Comparison of ENCODE assay signal across 8 mouse cellular contexts in the genomic region with DNA sequence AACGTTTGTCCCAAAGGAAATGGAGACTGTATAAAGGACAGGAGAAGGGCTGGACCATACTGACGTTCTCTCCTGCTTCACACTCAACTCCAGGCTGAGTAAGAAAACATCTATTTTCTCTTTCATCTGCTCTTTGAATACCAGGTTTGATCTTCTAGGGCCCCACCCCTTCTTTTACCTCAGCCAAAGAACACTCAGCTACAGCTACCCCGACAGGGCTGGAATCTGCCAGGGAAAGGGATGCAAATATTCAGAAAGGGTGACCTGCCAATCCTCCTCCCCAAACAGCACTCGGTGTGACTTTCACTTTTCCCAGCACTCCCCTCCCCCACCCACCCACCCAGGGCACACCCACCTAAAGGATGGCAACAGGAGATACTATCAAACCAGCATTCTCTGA. TPM values are rescaled to one million over a fixed set of nuclear protein-coding genes. Genes with fewer than 3 reads are reported as not detected.
A peak's percentile ranks its signal among the peaks of the same experiment; 100 is the strongest.
DNase-seq lines count a peak whose midpoint lies in the region; ATAC-seq and TF ChIP-seq lines count a peak whose summit lies in the region.

No protein-coding gene starts in this region.

- H3K9me3 ChIP-seq in hindbrain, embryonic 14.5 days (ENCODE audit: control insufficient read depth, low read length), result no peaks in the 10 kb centered on the region
- H3K9me3 ChIP-seq in liver, postnatal 0 days (ENCODE audit: low read length), result no peaks in the 10 kb centered on the region

- no peak overlapping the region for H3K9ac ChIP-seq in hindbrain, embryonic 14.5 days
- H3K9ac ChIP-seq in liver, postnatal 0 days (replicated peaks), result no peak overlapping the region

- TF ChIP-seq CTCF in kidney, adult 2 months (conservative IDR thresholded peaks at IDR 0.05; ENCODE audit: insufficient read depth, insufficient read length, low read depth, low read length), result no peak
- TF ChIP-seq CTCF in liver, postnatal 0 days (IDR thresholded peaks at IDR 0.05; ENCODE audit: low read depth), result no peak

- H3K27me3 ChIP-seq in kidney, adult 2 months (replicated peaks; ENCODE audit: control insufficient read depth, insufficient read depth, low read length), result no peaks in the 10 kb centered on the region
- H3K27me3 ChIP-seq in hindbrain, embryonic 14.5 days (ENCODE audit: control insufficient read depth, insufficient read depth, low read length), result peaks cover 15% of the 10 kb centered on the region
- no peaks in the 10 kb centered on the region for H3K27me3 ChIP-seq in liver, postnatal 0 days (ENCODE audit: insufficient read depth, low read length)

- ATAC-seq in hindbrain, embryonic 14.5 days (ENCODE audit: low FRiP score), result no peak
- no peak for ATAC-seq in liver, postnatal 0 days

- peak overlapping the region; percentile 24 for H3K4me3 ChIP-seq in kidney, adult 2 months (ENCODE audit: insufficient read depth, low read depth, low read length)
- peak overlapping the region; percentile 48 for H3K4me3 ChIP-seq in brown adipose tissue, adult 24 weeks (ENCODE audit: insufficient read depth, low read depth, low read length)
- H3K4me3 ChIP-seq in hindbrain, embryonic 14.5 days (replicated peaks; ENCODE audit: low read length), result no peak overlapping the region
- H3K4me3 ChIP-seq in liver, postnatal 0 days (ENCODE audit: low read depth, low read length), result peak overlapping the region; percentile 75; the same call in 1 of the 2 replicates

- TF ChIP-seq POLR2A in kidney, adult 2 months (IDR thresholded peaks at IDR 0.05; ENCODE audit: low read depth, low read length), result no peak

- peak overlapping the region; percentile 16; the same call in 1 of the 2 replicates for H3K27ac ChIP-seq in kidney, adult 2 months (ENCODE audit: insufficient read depth, low read depth, low read length)
- peak overlapping the region; percentile 85 for H3K27ac ChIP-seq in brown adipose tissue, adult 24 weeks (replicated peaks; ENCODE audit: low read depth, low read length)
- no peak overlapping the region for H3K27ac ChIP-seq in hindbrain, embryonic 14.5 days
- peak overlapping the region; percentile 30; the same call in 1 of the 2 replicates for H3K27ac ChIP-seq in liver, postnatal 0 days (ENCODE audit: low read depth)

- no peak for TF ChIP-seq EP300 in liver, postnatal 0 days (IDR thresholded peaks at IDR 0.05; ENCODE audit: low read depth)

- WGBS in kidney, adult 2 months, result 9% methylated on average over 4 of the region's 4 CpGs
- 14% methylated on average over 4 of the region's 4 CpGs for WGBS in hindbrain, embryonic 14.5 days
- 28% methylated on average over 4 of the region's 4 CpGs for WGBS in liver, postnatal 0 days (ENCODE audit: insufficient replicate concordance)

- peaks cover 7% of the 10 kb centered on the region for H3K4me1 ChIP-seq in kidney, adult 2 months (ENCODE audit: control insufficient read depth, insufficient read depth, low read length)
- H3K4me1 ChIP-seq in brown adipose tissue, adult 24 weeks (ENCODE audit: control insufficient read depth, insufficient read depth, insufficient read length, low read length), result peaks cover 22% of the 10 kb centered on the region
- H3K4me1 ChIP-seq in hindbrain, embryonic 14.5 days (replicated peaks; ENCODE audit: control insufficient read depth, insufficient read depth, low read length), result peaks cover 4% of the 10 kb centered on the region; the same call in 1 of the 2 replicates
- H3K4me1 ChIP-seq in liver, postnatal 0 days (ENCODE audit: insufficient read depth), result 0 out of 2 replicates have a peak, but pooled peaks cover 11% of the 10 kb centered on the region

- H3K4me2 ChIP-seq in hindbrain, embryonic 14.5 days (replicated peaks), result peak overlapping the region; percentile 90
- peak overlapping the region; percentile 79 for H3K4me2 ChIP-seq in liver, postnatal 0 days (ENCODE audit: low read depth, low read length)

- H3K36me3 ChIP-seq in kidney, adult 2 months (ENCODE audit: control insufficient read depth, insufficient read depth, low read length), result no peaks in the 10 kb centered on the region
- H3K36me3 ChIP-seq in hindbrain, embryonic 14.5 days (replicated peaks; ENCODE audit: control insufficient read depth, insufficient read depth), result no peaks in the 10 kb centered on the region
- no peaks in the 10 kb centered on the region for H3K36me3 ChIP-seq in liver, postnatal 0 days (replicated peaks; ENCODE audit: insufficient read depth, low read length)

- DNase-seq in kidney, adult 2 months, result no peak
- DNase-seq in kidney, postnatal 4 days, result no peak
- no peak for DNase-seq in hindbrain, embryonic 14.5 days (ENCODE audit: low spot score)
- DNase-seq in liver, postnatal 0 days, result peak; percentile 32
- no peak for DNase-seq in natural killer cell, adult 2 months (ENCODE audit: low spot score in 2 of 2)
- no peak for DNase-seq in layer of hippocampus, postnatal 36 days
- DNase-seq in right cerebral cortex, postnatal 25 days, result no peak

RNA-seq across cellular contexts. Expression of gene Sash1, which starts 2.2 kb away (rescaled TPM):
- 13.5 and 14.5 TPM in 2 replicates for polyA plus RNA-seq in kidney, adult 2 months (2012; rRNA removed)
- polyA plus RNA-seq in brown adipose tissue, adult 24 weeks (2012; ENCODE audit: insufficient read depth, insufficient read length, missing spikeins), result 14.1 and 18.2 TPM in 2 replicates
- 4.0 and 5.3 TPM in 2 replicates for polyA plus RNA-seq in hindbrain, embryonic 14.5 days (2014; fragmentation: Nextera tagmentation; extraction: Ambion mirVana)
- 1.9 and 2.2 TPM in 2 replicates for polyA plus RNA-seq in liver, postnatal 0 days (2015; fragmentation: Nextera tagmentation; extraction: Ambion mirVana)
- total RNA-seq in layer of hippocampus, postnatal 36 days (2021), result 10 to 100 TPM; 79.8 to 81.5 TPM
